Mouse (Mus musculus) hindbrain, embryonic 13.5 days (tissue): ENCODE results near the gene Zfp541. TPM values are rescaled to one million over a fixed set of nuclear protein-coding genes. Genes with fewer than 3 reads are reported as not detected.

ENCODE experiments used
- ATAC-seq: fragments of 200-750 bp; cut with Nextera tagmentation; 2 replicates; pipeline ENCODE4 v1.8.0; 2017; ENCODE audit warnings: moderate TSS enrichment; ENCODE audit not compliant: low FRiP score
- H3K27ac ChIP-seq: fragments of 300-500 bp; sonication (generic); 2 replicates; pipeline ENCODE4 v1.5.1; 2015; ENCODE audit warnings: inconsistent platforms, mild to moderate bottlenecking, moderate library complexity
- H3K27me3 ChIP-seq: fragments of 300-500 bp; sonication (generic); 2 replicates; pipeline ENCODE4 v1.6.1; 2015; ENCODE audit warnings: mild to moderate bottlenecking, inconsistent platforms
- H3K36me3 ChIP-seq: fragments of 300-500 bp; sonication (generic); 2 replicates; pipeline ENCODE4 v1.6.1; 2015; ENCODE audit warnings: mild to moderate bottlenecking, inconsistent platforms
- H3K4me1 ChIP-seq: fragments of 300-500 bp; sonication (generic); replicated peaks from 2 replicates; pipeline ENCODE4 v1.6.1; 2015; ENCODE audit warnings: inconsistent platforms
- H3K4me2 ChIP-seq: fragments of 300-500 bp; sonication (generic); 2 replicates; pipeline ENCODE4 v1.6.1; 2015; ENCODE audit warnings: inconsistent platforms, mild to moderate bottlenecking, moderate library complexity
- H3K4me3 ChIP-seq: fragments of 300-500 bp; sonication (generic); 2 replicates; pipeline ENCODE4 v1.5.1; 2015; ENCODE audit warnings: mild to moderate bottlenecking, inconsistent platforms
- H3K9ac ChIP-seq: fragments of 300-500 bp; sonication (generic); 2 replicates; pipeline ENCODE4 v1.6.1; 2015; ENCODE audit warnings: mild to moderate bottlenecking, inconsistent platforms
- H3K9me3 ChIP-seq: fragments of 300-500 bp; sonication (generic); 2 replicates; pipeline ENCODE4 v1.6.1; 2016; ENCODE audit warnings: inconsistent platforms
- WGBS: fragments of 180-500 bp; shearing (Covaris S2); methylation state at CpG from one replicate; pipeline ENCODE4 v1.1.7; 2015; 5-methylcytosine and 5-hydroxymethylcytosine counted together
- polyA plus RNA-seq: library from polyadenylated mRNA; unstranded; fragments of >200 nt; fragmentation: Nextera tagmentation; extraction: Ambion mirVana; gene quantifications from 2 replicates; pipeline ENCODE4 v1.2.1, GENCODE M21; 2015

Zfp541 gene
- polyA plus RNA-seq, 1 experiment from 2014 or later = 0.09 TPM

- H3K4me1 ChIP-seq = peaks cover 12% of the 10 kb centered on the region; the same call in 1 of the 2 replicates
- H3K27me3 ChIP-seq = no peaks in the 10 kb centered on the region
- no peak overlapping the region for H3K27ac ChIP-seq
- H3K36me3 ChIP-seq = peaks cover 19% of the 10 kb centered on the region
- H3K4me3 ChIP-seq = no peak overlapping the region
- 100% methylated on average over 1 of the region's 1 CpGs for WGBS
- H3K4me2 ChIP-seq = no peak overlapping the region
- H3K9ac ChIP-seq = no peak overlapping the region
- no peaks in the 10 kb centered on the region for H3K9me3 ChIP-seq
- no peak for ATAC-seq
These were observed 28.6 kb upstream of the Zfp541 start for GRCm38 (mm10) chr7:16033059-16033458.

GRCm38 (mm10) chr7:16033580-16034461, 27.8 kb upstream of the Zfp541 start:
- H3K9ac ChIP-seq = no peak overlapping the region
- no peak for ATAC-seq
- no peaks in the 10 kb centered on the region for H3K27me3 ChIP-seq
- no peak overlapping the region for H3K4me3 ChIP-seq
- no peak overlapping the region for H3K4me2 ChIP-seq
- 97% methylated on average over 8 of the region's 8 CpGs for WGBS
- H3K27ac ChIP-seq = no peak overlapping the region
- H3K9me3 ChIP-seq = no peaks in the 10 kb centered on the region
- H3K4me1 ChIP-seq = peaks cover 7% of the 10 kb centered on the region; the same call in 1 of the 2 replicates
- peaks cover 19% of the 10 kb centered on the region for H3K36me3 ChIP-seq

GRCm38 (mm10) chr7:16036972-16037371, 24.6 kb upstream of the Zfp541 start:
- no peaks in the 10 kb centered on the region for H3K27me3 ChIP-seq
- peaks cover 8% of the 10 kb centered on the region for H3K36me3 ChIP-seq
- H3K27ac ChIP-seq = no peak overlapping the region
- H3K4me1 ChIP-seq = peaks cover 13% of the 10 kb centered on the region; the same call in 1 of the 2 replicates
- ATAC-seq = no peak
- WGBS = 98% methylated on average over 6 of the region's 6 CpGs
- no peak overlapping the region for H3K4me3 ChIP-seq
- no peak overlapping the region for H3K9ac ChIP-seq
- H3K9me3 ChIP-seq = no peaks in the 10 kb centered on the region
- H3K4me2 ChIP-seq = no peak overlapping the region

GRCm38 (mm10) chr7:16039363-16039762, 22.3 kb upstream of the Zfp541 start:
- ATAC-seq = no peak
- H3K9me3 ChIP-seq = no peaks in the 10 kb centered on the region
- H3K36me3 ChIP-seq = no peaks in the 10 kb centered on the region
- no peak overlapping the region for H3K27ac ChIP-seq
- H3K27me3 ChIP-seq = no peaks in the 10 kb centered on the region
- H3K4me2 ChIP-seq = no peak overlapping the region
- 90% methylated on average over 5 of the region's 5 CpGs for WGBS
- H3K9ac ChIP-seq = no peak overlapping the region
- no peak overlapping the region for H3K4me3 ChIP-seq
- H3K4me1 ChIP-seq = peaks cover 32% of the 10 kb centered on the region

GRCm38 (mm10) chr7:16041208-16041607, 20.4 kb upstream of the Zfp541 start:
- H3K4me2 ChIP-seq = no peak overlapping the region
- no peak overlapping the region for H3K9ac ChIP-seq
- peaks cover 51% of the 10 kb centered on the region for H3K4me1 ChIP-seq
- WGBS = 93% methylated on average over 2 of the region's 2 CpGs
- no peaks in the 10 kb centered on the region for H3K9me3 ChIP-seq
- H3K27ac ChIP-seq = no peak overlapping the region
- H3K36me3 ChIP-seq = no peaks in the 10 kb centered on the region
- no peak for ATAC-seq
- H3K4me3 ChIP-seq = no peak overlapping the region
- no peaks in the 10 kb centered on the region for H3K27me3 ChIP-seq

- no peak for ATAC-seq
- no peaks in the 10 kb centered on the region for H3K36me3 ChIP-seq
- no peak overlapping the region for H3K4me2 ChIP-seq
- H3K27ac ChIP-seq = peak overlapping the region; percentile 30
- WGBS = 82% methylated on average over 10 of the region's 10 CpGs
- H3K4me3 ChIP-seq = no peak overlapping the region
- no peaks in the 10 kb centered on the region for H3K9me3 ChIP-seq
- H3K4me1 ChIP-seq = peaks cover 52% of the 10 kb centered on the region
- H3K9ac ChIP-seq = 0 out of 2 replicates have a peak overlapping the region, but pooled peaks have one; percentile 35
- no peaks in the 10 kb centered on the region for H3K27me3 ChIP-seq
These were observed 18.5 kb upstream of the Zfp541 start for GRCm38 (mm10) chr7:16042850-16043775.

GRCm38 (mm10) chr7:16043861-16044435, 17.7 kb upstream of the Zfp541 start:
- Histone ChIP-seq H3K9me3 (no peaks in the 10 kb centered on the region), H3K4me1 (peaks cover 55% of the 10 kb centered on the region), H3K4me3 (0 out of 2 replicates have a peak overlapping the region, but pooled peaks have one; percentile 2), H3K27ac (peak overlapping the region; percentile 69), H3K4me2 (peak overlapping the region; percentile 83), H3K27me3 (no peaks in the 10 kb centered on the region), H3K9ac (peak overlapping the region; percentile 100), H3K36me3 (no peaks in the 10 kb centered on the region)
- 13% methylated on average over 3 of the region's 3 CpGs for WGBS
- ATAC-seq = no peak

- Histone ChIP-seq H3K36me3 (no peaks in the 10 kb centered on the region), H3K27me3 (no peaks in the 10 kb centered on the region), H3K4me1 (peaks cover 57% of the 10 kb centered on the region), H3K9me3 (no peaks in the 10 kb centered on the region), H3K4me2 (peak overlapping the region; percentile 83), H3K9ac (peak overlapping the region; percentile 100), H3K4me3 (0 out of 2 replicates have a peak overlapping the region, but pooled peaks have one; percentile 2), H3K27ac (peak overlapping the region; percentile 69)
- ATAC-seq = no peak
- 37% methylated on average over 5 of the region's 5 CpGs for WGBS
These were observed 17.1 kb upstream of the Zfp541 start for GRCm38 (mm10) chr7:16044531-16044930.

- H3K4me2 ChIP-seq = peak overlapping the region; percentile 83
- H3K36me3 ChIP-seq = no peaks in the 10 kb centered on the region
- ATAC-seq = no peak
- peaks cover 67% of the 10 kb centered on the region for H3K4me1 ChIP-seq
- H3K9ac ChIP-seq = peak overlapping the region; percentile 100
- no peaks in the 10 kb centered on the region for H3K9me3 ChIP-seq
- H3K4me3 ChIP-seq = peak overlapping the region; percentile 88
- peak overlapping the region; percentile 99 for H3K27ac ChIP-seq
- 61% methylated on average over 2 of the region's 2 CpGs for WGBS
- H3K27me3 ChIP-seq = no peaks in the 10 kb centered on the region
These were observed 16.1 kb upstream of the Zfp541 start for GRCm38 (mm10) chr7:16045538-16045937.

- peaks cover 64% of the 10 kb centered on the region for H3K4me1 ChIP-seq
- 5% methylated on average over 7 of the region's 7 CpGs for WGBS
- no peaks in the 10 kb centered on the region for H3K36me3 ChIP-seq
- H3K27ac ChIP-seq = peak overlapping the region; percentile 99
- peak overlapping the region; percentile 83 for H3K4me2 ChIP-seq
- H3K27me3 ChIP-seq = no peaks in the 10 kb centered on the region
- peak overlapping the region; percentile 100 for H3K9ac ChIP-seq
- H3K4me3 ChIP-seq = peak overlapping the region; percentile 88
- ATAC-seq = peak; percentile 23
- no peaks in the 10 kb centered on the region for H3K9me3 ChIP-seq
These were observed 15.5 kb upstream of the Zfp541 start for GRCm38 (mm10) chr7:16046101-16046480.

GRCm38 (mm10) chr7:16046481-16047337, 14.9 kb upstream of the Zfp541 start:
- WGBS = under 1% methylated on average over 37 of the region's 46 CpGs
- H3K9ac ChIP-seq = peak overlapping the region; percentile 100

More at GRCm38 (mm10) chr7:16046481-16047337, 14.9 kb upstream of the Zfp541 start:
- Histone ChIP-seq H3K9me3 (no peaks in the 10 kb centered on the region), H3K4me2 (peak overlapping the region; percentile 83), H3K36me3 (no peaks in the 10 kb centered on the region), H3K4me1 (peaks cover 63% of the 10 kb centered on the region), H3K27me3 (no peaks in the 10 kb centered on the region), H3K27ac (peak overlapping the region; percentile 99), H3K4me3 (peak overlapping the region; percentile 88)
- ATAC-seq = peak; percentile 38
